Mouse (Mus musculus) lung, postnatal 14 days (tissue): ENCODE results near the gene Pdcd6ip.

Experiments
- DNase-seq: peaks from one replicate; pipeline ENCODE4 v3.0.0; 2021

Pdcd6ip gene

GRCm38 (mm10) chr9:113610776-113611175, 97.3 kb downstream of the Pdcd6ip start:
- no peak for DNase-seq

DNA sequence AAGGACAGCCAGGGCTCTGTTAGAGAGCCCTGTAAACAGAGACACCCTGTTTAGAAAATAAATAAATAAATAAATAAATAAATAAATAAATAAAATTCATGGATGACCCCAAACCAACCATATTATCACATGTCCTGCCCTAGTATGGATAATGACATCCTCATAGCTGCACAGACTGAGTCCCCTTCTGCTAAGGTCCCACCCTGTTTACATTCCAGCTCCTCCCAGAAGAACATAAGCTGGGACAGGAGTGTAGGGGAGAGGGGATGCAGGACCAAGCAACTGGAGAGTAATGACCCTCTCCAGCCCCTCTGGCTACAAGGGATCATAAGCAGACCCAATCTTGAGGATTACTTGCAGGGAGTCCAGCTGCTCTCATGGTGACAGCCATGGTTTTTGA, 105.9 kb downstream of the Pdcd6ip start:
- DNase-seq, result no peak
